Mouse (Mus musculus): ENCODE results near the gene Vps16. TPM values are rescaled to one million over a fixed set of nuclear protein-coding genes. Genes with fewer than 3 reads are reported as not detected.

The Vps16 gene
- total and polyA plus RNA-seq, 3 experiments, result 90.0 to 114 TPM; not detected in 1

- Histone ChIP-seq H3K27me3 (ENCODE audit: control insufficient read depth in 1 of 2, insufficient read depth in 2 of 2, low read length in 2 of 2) (no peaks in the 10 kb centered on the region), H3K27ac (ENCODE audit: control insufficient read depth, low read depth, low read length) (peak overlapping the region; percentile 76), H3K36me3 (ENCODE audit: control insufficient read depth in 1 of 2, insufficient read depth in 2 of 2, low read length in 2 of 2) (peaks cover 1 to 37% of the 10 kb centered on the region in 2 experiments; a peak in 3 of 4 replicates), H3K4me3 (ENCODE audit: control insufficient read depth in 1 of 2, insufficient read depth in 1 of 2, low read depth in 2 of 2, low read length in 2 of 2) (peak overlapping the region; percentile 76 to 81), H3K9me3 (replicated peaks; ENCODE audit: insufficient read depth, low read length) (no peaks in the 10 kb centered on the region), H3K4me1 (ENCODE audit: control insufficient read depth in 1 of 2, insufficient read depth in 2 of 2, low read length in 2 of 2) (peaks cover 20 to 34% of the 10 kb centered on the region in 2 experiments), H3K9ac (ENCODE audit: control insufficient read depth, low read depth, low read length, poor library complexity, severe bottlenecking) (peak overlapping the region; percentile 92), H3K79me2 (ENCODE audit: control insufficient read depth, insufficient read depth, low read length, poor library complexity) (peaks cover 47% of the 10 kb centered on the region)
- no peak for DNase-seq (ENCODE audit: low read depth, low spot score)
- TF ChIP-seq ZMIZ1 (IDR thresholded peaks at IDR 0.05; ENCODE audit: low read depth, low read length), result no peak
- TF ChIP-seq SMC3 (IDR thresholded peaks at IDR 0.05; ENCODE audit: low read depth, low read length), result no peak
- 0 out of 2 replicates have a peak, but pooled peaks have one; percentile 18 for TF ChIP-seq ZC3H11A (IDR thresholded peaks at IDR 0.05; ENCODE audit: low read depth, low read length)
- no peak for TF ChIP-seq MXI1 (IDR thresholded peaks at IDR 0.05; ENCODE audit: low read depth, low read length)
- no peak for TF ChIP-seq ZKSCAN1 (IDR thresholded peaks at IDR 0.05; ENCODE audit: low read depth, low read length)
- TF ChIP-seq RAD21 (IDR thresholded peaks at IDR 0.05; ENCODE audit: low read depth, low read length), result peak; percentile 39
- no peak for TF ChIP-seq MYB (IDR thresholded peaks at IDR 0.05; ENCODE audit: low read depth, low read length)
- TF ChIP-seq CTCF (IDR thresholded peaks at IDR 0.05 in 2 of 3, conservative IDR thresholded peaks at IDR 0.05 in 1 of 3; ENCODE audit: control insufficient read depth in 1 of 3, insufficient read depth in 1 of 3, low read depth in 2 of 3, low read length in 3 of 3, poor library complexity in 1 of 3, severe bottlenecking in 1 of 3), result peak in 1 of 3 experiments; percentile 32; a peak in 2 of 6 replicates
- no peak for TF ChIP-seq CHD2 (IDR thresholded peaks at IDR 0.05; ENCODE audit: low read length)
- no peak for TF ChIP-seq JUND (IDR thresholded peaks at IDR 0.05; ENCODE audit: low read depth, low read length)
- TF ChIP-seq BHLHE40 (IDR thresholded peaks at IDR 0.05; ENCODE audit: borderline replicate concordance, low read depth, low read length), result no peak
- no peak for TF ChIP-seq POLR2A (IDR thresholded peaks at IDR 0.05; ENCODE audit: control insufficient read depth in 1 of 2, insufficient read depth in 1 of 2, low read depth in 1 of 2, low read length in 2 of 2, poor library complexity in 1 of 2)
- no peak for TF ChIP-seq MYC (IDR thresholded peaks at IDR 0.05; ENCODE audit: low read depth, low read length)
- TF ChIP-seq SIN3A (IDR thresholded peaks at IDR 0.05; ENCODE audit: low read length), result no peak
- no peak for TF ChIP-seq NRF1 (IDR thresholded peaks at IDR 0.05; ENCODE audit: insufficient read depth, low read depth, low read length, poor library complexity, severe bottlenecking)
- TF ChIP-seq GATA1 (IDR thresholded peaks at IDR 0.05; ENCODE audit: low read depth, low read length), result peak; percentile 12; the same call in 1 of the 2 replicates
- TF ChIP-seq EP300 (IDR thresholded peaks at IDR 0.05; ENCODE audit: low read depth in 1 of 2, low read length in 2 of 2), result no peak
- TF ChIP-seq TCF12 (IDR thresholded peaks at IDR 0.05; ENCODE audit: low read depth, low read length), result no peak
Measured at GRCm38 (mm10) chr2:130425112-130425511, 973 bp downstream of the Vps16 start.

GRCm38 (mm10) chr2:130429851-130430250 is 5.7 kb downstream of the Vps16 start:
- H3K4me1 ChIP-seq (ENCODE audit: control insufficient read depth in 1 of 2, insufficient read depth in 2 of 2, low read length in 2 of 2), result peaks cover 25 to 26% of the 10 kb centered on the region in 2 experiments
- H3K9me3 ChIP-seq (replicated peaks; ENCODE audit: insufficient read depth, low read length), result no peaks in the 10 kb centered on the region
- H3K4me3 ChIP-seq (ENCODE audit: control insufficient read depth in 1 of 2, insufficient read depth in 1 of 2, low read depth in 2 of 2, low read length in 2 of 2), result no peak overlapping the region
- H3K79me2 ChIP-seq (ENCODE audit: control insufficient read depth, insufficient read depth, low read length, poor library complexity), result peaks cover 52% of the 10 kb centered on the region
- TF ChIP-seq ZC3H11A (IDR thresholded peaks at IDR 0.05; ENCODE audit: low read depth, low read length) (no peak), NRF1 (IDR thresholded peaks at IDR 0.05; ENCODE audit: insufficient read depth, low read depth, low read length, poor library complexity, severe bottlenecking) (no peak), POLR2AphosphoS2 (IDR thresholded peaks at IDR 0.05; ENCODE audit: low read length) (no peak), HCFC1 (IDR thresholded peaks at IDR 0.05; ENCODE audit: low read depth, low read length) (no peak), NELFE (IDR thresholded peaks at IDR 0.05; ENCODE audit: low read depth, low read length) (no peak), MAFK (IDR thresholded peaks at IDR 0.05; ENCODE audit: borderline replicate concordance, low read depth, low read length) (no peak), TAL1 (IDR thresholded peaks at IDR 0.05; ENCODE audit: low read length) (no peak), TBP (IDR thresholded peaks at IDR 0.05; ENCODE audit: low read depth, low read length) (no peak), KAT2A (conservative IDR thresholded peaks at IDR 0.05; ENCODE audit: low read depth, low read length) (no peak), GATA1 (IDR thresholded peaks at IDR 0.05; ENCODE audit: low read depth, low read length) (no peak), BHLHE40 (IDR thresholded peaks at IDR 0.05; ENCODE audit: borderline replicate concordance, low read depth, low read length) (no peak), USF1 (IDR thresholded peaks at IDR 0.05; ENCODE audit: low read depth, low read length) (no peak), TCF12 (IDR thresholded peaks at IDR 0.05; ENCODE audit: low read depth, low read length) (no peak), SIN3A (IDR thresholded peaks at IDR 0.05; ENCODE audit: low read length) (no peak), RCOR1 (IDR thresholded peaks at IDR 0.05; ENCODE audit: low read depth, low read length) (no peak), ZNF384 (IDR thresholded peaks at IDR 0.05; ENCODE audit: low read depth, low read length) (no peak), MAZ (IDR thresholded peaks at IDR 0.05; ENCODE audit: low read depth, low read length) (no peak)
- H3K27ac ChIP-seq (ENCODE audit: control insufficient read depth, low read depth, low read length), result peak overlapping the region; percentile 18; the same call in 1 of the 2 replicates
- H3K9ac ChIP-seq (ENCODE audit: control insufficient read depth, low read depth, low read length, poor library complexity, severe bottlenecking), result no peak overlapping the region
- DNase-seq (ENCODE audit: low read depth, low spot score), result no peak
- H3K27me3 ChIP-seq (ENCODE audit: control insufficient read depth in 1 of 2, insufficient read depth in 2 of 2, low read length in 2 of 2), result no peaks in the 10 kb centered on the region
- H3K36me3 ChIP-seq (ENCODE audit: control insufficient read depth in 1 of 2, insufficient read depth in 2 of 2, low read length in 2 of 2), result peaks cover 5 to 36% of the 10 kb centered on the region in 2 experiments

Data from MEL (cell line).